Mouse (Mus musculus) stomach, embryonic 14.5 days (tissue): ENCODE data around the gene Cga. TPM values are rescaled to one million over a fixed set of nuclear protein-coding genes. Genes with fewer than 3 reads are reported as not detected.

ENCODE experiments used
- ATAC-seq: fragments of 200-750 bp; cut with Nextera tagmentation; 2 replicates; pipeline ENCODE4 v1.8.0; 2017; ENCODE audit warnings: low read depth, moderate TSS enrichment; ENCODE audit not compliant: insufficient number of reproducible peaks, insufficient read depth, low FRiP score
- H3K27ac ChIP-seq: fragments of 300-500 bp; sonication (generic); 2 replicates; pipeline ENCODE4 v1.5.1; 2014; ENCODE audit warnings: mild to moderate bottlenecking, low read length, moderate library complexity, mixed read lengths
- H3K27me3 ChIP-seq: fragments of 300-500 bp; sonication (generic); 2 replicates; pipeline ENCODE4 v1.6.1; 2014; ENCODE audit warnings: low read length, control low read depth, mixed read lengths; ENCODE audit not compliant: control insufficient read depth, insufficient read depth
- H3K36me3 ChIP-seq: fragments of 300-500 bp; sonication (generic); 2 replicates; pipeline ENCODE4 v1.6.1; 2014; ENCODE audit warnings: mild to moderate bottlenecking, control low read depth, low read length, moderate library complexity, mixed read lengths; ENCODE audit not compliant: control insufficient read depth, insufficient read depth
- H3K4me1 ChIP-seq: fragments of 300-500 bp; sonication (generic); 2 replicates; pipeline ENCODE4 v1.6.1; 2014; ENCODE audit warnings: low read length, control low read depth, mixed read lengths; ENCODE audit not compliant: control insufficient read depth, insufficient read depth
- H3K4me2 ChIP-seq: fragments of 300-500 bp; sonication (generic); replicated peaks from 2 replicates; pipeline ENCODE4 v1.6.1; 2014; ENCODE audit warnings: low read depth, low read length, control low read depth
- H3K4me3 ChIP-seq: fragments of 300-500 bp; sonication (generic); 2 replicates; pipeline ENCODE4 v1.5.1; 2014; ENCODE audit warnings: low read depth, low read length, control low read depth
- H3K9ac ChIP-seq: fragments of 300-500 bp; sonication (generic); replicated peaks from 2 replicates; pipeline ENCODE4 v1.6.1; 2014; ENCODE audit warnings: low read depth, mild to moderate bottlenecking, control low read depth, low read length, moderate library complexity, mixed read lengths
- H3K9me3 ChIP-seq: fragments of 300-500 bp; sonication (generic); 2 replicates; pipeline ENCODE4 v1.6.1; 2016; ENCODE audit warnings: low read depth, low read length, control low read depth; ENCODE audit not compliant: control insufficient read depth
- WGBS: fragments of 180-500 bp; shearing (Covaris S2); extraction: QIAGEN DNeasy Blood & Tissue Kit; methylation state at CpG from one replicate; pipeline ENCODE4 v1.1.7; 2014; 5-methylcytosine and 5-hydroxymethylcytosine counted together
- polyA plus RNA-seq: library from polyadenylated mRNA; unstranded; fragments of >200 nt; fragmentation: Nextera tagmentation; extraction: Ambion mirVana; gene quantifications from 2 replicates; pipeline ENCODE4 v1.2.1, GENCODE M21; 2014

The Cga gene
- polyA plus RNA-seq, 1 experiment from 2014 or later = not detected

DNA sequence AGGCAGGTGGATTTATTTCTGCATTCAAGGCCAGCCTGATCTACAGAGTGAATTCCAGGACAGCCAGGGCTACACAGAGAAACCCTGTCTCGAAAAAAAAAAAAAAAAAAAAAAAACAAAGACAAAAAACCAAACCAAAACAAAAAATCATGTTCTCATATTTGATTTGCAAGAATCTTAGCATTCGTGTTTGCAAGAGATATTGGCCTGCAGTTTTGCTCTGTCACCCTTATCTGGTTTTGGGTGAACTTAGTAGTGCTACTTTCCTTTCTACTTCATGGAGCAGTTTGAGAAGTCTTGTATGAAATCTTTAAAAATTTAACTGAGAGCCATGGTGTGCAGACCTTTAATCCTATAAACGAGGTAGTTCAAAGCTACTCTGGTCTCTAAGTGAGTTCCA, 23.8 kb upstream of the Cga start:
- Histone ChIP-seq H3K4me2 (no peak overlapping the region), H3K36me3 (no peaks in the 10 kb centered on the region), H3K4me1 (peaks cover 7% of the 10 kb centered on the region), H3K27me3 (no peaks in the 10 kb centered on the region), H3K9me3 (no peaks in the 10 kb centered on the region), H3K4me3 (no peak overlapping the region), H3K9ac (no peak overlapping the region), H3K27ac (no peak overlapping the region)
- ATAC-seq = no peak
- WGBS = 86% methylated on average over 3 of the region's 3 CpGs

DNA sequence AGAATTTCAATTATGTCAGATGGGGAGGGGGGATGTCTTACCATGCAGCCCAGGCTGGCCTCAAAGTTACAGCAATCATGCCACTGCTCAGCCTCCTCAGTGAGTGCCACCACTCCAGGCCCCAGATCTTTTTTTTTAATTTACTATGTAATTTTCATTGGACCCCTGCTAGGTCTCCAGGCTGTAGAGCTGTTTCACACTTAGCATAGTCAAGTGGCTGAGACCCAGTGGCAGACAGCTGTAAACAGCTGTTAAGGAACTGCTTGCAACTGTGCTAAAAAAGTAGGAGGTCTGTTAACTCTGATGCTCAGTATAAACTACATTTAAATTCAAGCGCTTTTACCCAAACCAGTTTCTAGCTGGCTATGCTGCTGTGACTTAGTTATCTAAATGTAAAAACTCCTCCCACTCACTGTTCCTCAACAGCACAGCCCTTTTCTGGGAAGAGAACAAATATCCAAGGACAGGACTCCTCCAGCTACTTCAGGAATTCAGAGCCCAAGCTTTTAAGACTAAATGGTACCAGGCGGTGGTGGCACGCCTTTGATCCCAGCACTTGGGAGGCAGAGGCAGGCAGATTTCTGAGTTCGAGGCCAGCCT, 20.6 kb upstream of the Cga start:
- peak; percentile 53; the same call in 1 of the 2 replicates for ATAC-seq
- WGBS = 79% methylated on average over 4 of the region's 4 CpGs
- Histone ChIP-seq H3K4me2 (no peak overlapping the region), H3K27ac (no peak overlapping the region), H3K27me3 (no peaks in the 10 kb centered on the region), H3K36me3 (no peaks in the 10 kb centered on the region), H3K9me3 (no peaks in the 10 kb centered on the region), H3K4me1 (peaks cover 7% of the 10 kb centered on the region), H3K4me3 (no peak overlapping the region), H3K9ac (no peak overlapping the region)

DNA sequence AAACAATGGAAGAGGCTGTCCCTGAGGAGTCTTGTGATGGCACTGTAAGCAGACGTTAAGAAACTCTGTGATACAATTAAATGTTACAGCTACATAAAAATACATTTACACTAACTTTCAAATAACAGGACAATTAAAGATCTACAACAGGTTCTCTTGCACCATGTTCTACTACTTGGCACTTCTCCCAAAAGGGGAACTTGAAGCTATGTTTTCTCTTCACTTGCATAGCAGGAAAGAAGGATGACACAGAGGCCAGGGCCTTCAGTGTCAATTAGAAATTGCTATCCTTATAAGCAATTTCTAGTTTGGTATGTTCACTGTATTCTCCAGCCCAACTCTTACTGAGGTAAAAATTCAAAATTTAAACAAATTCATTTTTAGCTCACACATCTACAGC, 19.3 kb upstream of the Cga start:
- 75% methylated on average over 1 of the region's 1 CpGs for WGBS
- no peak overlapping the region for H3K9ac ChIP-seq
- no peak for ATAC-seq
- peaks cover 7% of the 10 kb centered on the region for H3K4me1 ChIP-seq
- no peak overlapping the region for H3K4me3 ChIP-seq
- no peak overlapping the region for H3K4me2 ChIP-seq
- no peaks in the 10 kb centered on the region for H3K36me3 ChIP-seq
- no peak overlapping the region for H3K27ac ChIP-seq
- H3K27me3 ChIP-seq = no peaks in the 10 kb centered on the region
- H3K9me3 ChIP-seq = no peaks in the 10 kb centered on the region

DNA sequence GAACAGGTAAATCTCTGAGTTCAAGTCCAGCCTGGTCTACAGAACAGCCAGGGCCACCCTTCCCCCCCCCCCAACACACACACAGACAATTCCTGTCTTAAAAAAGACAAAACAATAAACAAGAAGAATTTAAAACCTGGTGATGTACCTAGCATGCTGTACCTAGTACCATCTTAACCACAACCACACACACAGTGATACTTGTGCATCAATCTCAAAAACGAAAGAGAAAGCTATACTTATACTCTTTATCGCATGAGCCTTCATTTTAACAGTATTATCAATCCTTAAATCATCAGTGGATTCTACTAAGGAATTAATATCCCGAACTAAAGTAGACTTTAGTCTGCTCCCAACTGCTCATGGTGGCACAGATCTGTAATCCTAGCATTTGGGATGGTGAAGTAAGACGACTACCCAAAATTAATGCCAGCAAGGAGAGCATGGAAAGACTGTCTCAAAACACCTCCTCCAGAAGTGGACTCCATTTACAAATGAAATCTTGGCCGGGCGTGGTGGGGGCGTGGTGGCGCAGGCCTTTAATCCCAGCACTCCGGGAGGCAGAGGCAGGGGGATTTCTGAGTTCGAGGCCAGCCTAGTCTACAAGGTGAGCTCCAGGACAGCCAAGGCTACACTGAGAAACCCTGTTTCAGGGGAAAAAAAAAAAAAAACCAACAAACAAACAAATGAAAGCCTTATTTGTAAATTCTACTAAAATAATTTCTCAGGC, 12.5 kb upstream of the Cga start:
- Histone ChIP-seq H3K4me3 (peak overlapping the region; percentile 81), H3K27me3 (no peaks in the 10 kb centered on the region), H3K9ac (no peak overlapping the region), H3K4me1 (peaks cover 14% of the 10 kb centered on the region; the same call in 1 of the 2 replicates), H3K36me3 (no peaks in the 10 kb centered on the region), H3K9me3 (no peaks in the 10 kb centered on the region), H3K27ac (no peak overlapping the region), H3K4me2 (peak overlapping the region; percentile 77)
- no peak for ATAC-seq
- WGBS = 82% methylated on average over 10 of the region's 10 CpGs

DNA sequence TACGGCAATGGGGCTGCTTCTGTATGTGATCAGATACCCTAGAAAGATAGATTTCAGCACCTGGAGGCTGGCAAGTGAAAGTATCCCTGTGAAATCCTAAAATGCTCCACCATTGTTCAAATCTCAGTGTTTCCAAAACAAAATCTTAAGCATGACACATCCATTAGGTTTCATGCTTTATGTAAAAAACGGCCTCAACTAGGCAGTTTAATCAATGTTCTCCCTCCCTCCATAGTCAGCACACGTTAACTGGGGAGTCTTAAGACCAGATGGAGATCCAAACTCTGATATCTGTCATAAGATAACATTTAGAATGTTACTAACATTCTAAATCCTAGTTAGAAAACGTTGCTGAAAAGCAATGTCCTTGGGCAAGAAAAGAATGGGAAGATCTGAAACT, 11.7 kb upstream of the Cga start:
- no peaks in the 10 kb centered on the region for H3K36me3 ChIP-seq
- H3K4me3 ChIP-seq = peak overlapping the region; percentile 81
- ATAC-seq = no peak
- peak overlapping the region; percentile 77 for H3K4me2 ChIP-seq
- no peaks in the 10 kb centered on the region for H3K9me3 ChIP-seq
- 11% methylated on average over 4 of the region's 4 CpGs for WGBS
- peak overlapping the region; percentile 99 for H3K27ac ChIP-seq
- peaks cover 14% of the 10 kb centered on the region; the same call in 1 of the 2 replicates for H3K4me1 ChIP-seq
- H3K9ac ChIP-seq = peak overlapping the region; percentile 99
- no peaks in the 10 kb centered on the region for H3K27me3 ChIP-seq

DNA sequence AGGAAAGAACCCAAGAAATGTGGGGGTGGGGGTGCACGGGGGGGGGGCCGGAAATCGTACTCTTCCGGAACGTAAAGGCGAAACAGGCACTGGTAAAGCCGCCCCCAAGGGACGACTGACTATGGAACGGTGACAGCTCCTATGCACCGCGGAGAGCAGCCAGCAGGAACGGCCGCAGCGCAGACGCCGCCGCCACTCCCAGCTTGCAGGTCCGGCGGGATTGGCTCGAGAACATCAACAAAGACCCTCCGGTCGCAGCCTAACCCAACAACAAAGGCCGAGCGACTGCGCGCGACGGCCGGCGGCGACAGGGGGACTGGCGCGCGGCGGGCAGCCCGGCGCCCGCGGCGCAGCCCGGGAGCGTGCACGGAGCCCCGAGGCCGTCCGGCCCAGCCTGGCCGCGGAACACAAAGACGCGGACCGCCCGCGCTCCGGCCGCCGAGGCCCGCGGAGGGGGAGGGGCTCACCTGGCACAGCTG, 11.2 kb upstream of the Cga start:
- no peaks in the 10 kb centered on the region for H3K9me3 ChIP-seq
- H3K4me3 ChIP-seq = peak overlapping the region; percentile 81
- no peaks in the 10 kb centered on the region for H3K36me3 ChIP-seq
- H3K4me1 ChIP-seq = peaks cover 14% of the 10 kb centered on the region; the same call in 1 of the 2 replicates
- H3K9ac ChIP-seq = peak overlapping the region; percentile 99
- ATAC-seq = peak; percentile 64
- H3K27me3 ChIP-seq = no peaks in the 10 kb centered on the region
- H3K27ac ChIP-seq = peak overlapping the region; percentile 99
- peak overlapping the region; percentile 77 for H3K4me2 ChIP-seq
- under 1% methylated on average over 38 of the region's 58 CpGs for WGBS

DNA sequence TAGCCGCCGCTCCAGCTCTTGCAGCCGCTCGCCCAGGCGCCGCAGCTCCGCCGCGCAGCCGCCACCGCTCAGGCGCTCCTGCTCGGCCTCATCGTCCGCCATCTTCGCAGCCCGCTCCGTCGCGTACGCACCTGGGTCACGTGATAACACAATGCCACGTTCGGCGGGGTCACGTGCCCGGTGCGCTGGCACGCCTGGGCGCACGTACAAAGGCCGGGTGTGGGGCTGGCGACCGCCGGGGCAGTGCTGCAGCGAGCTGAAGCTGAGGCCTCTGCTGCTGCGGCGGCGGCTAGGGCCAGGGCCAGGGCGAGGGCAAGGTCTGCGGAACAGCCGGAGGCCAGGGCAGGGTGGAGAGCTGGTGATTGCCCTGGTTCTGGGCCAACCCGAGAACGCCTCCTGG, 10.8 kb upstream of the Cga start, which contains the start of gene Zfp292:
TSS of gene Zfp292 (minus strand) at position 143 of the 400 bp plus-strand sequence.
- no peaks in the 10 kb centered on the region for H3K9me3 ChIP-seq
- H3K4me2 ChIP-seq = peak within 1 kb of the TSS; percentile 77
- H3K4me3 ChIP-seq = peak within 1 kb of the TSS; percentile 81
- peak within 1 kb of the TSS; percentile 99 for H3K9ac ChIP-seq
- peak within 1 kb of the TSS; percentile 99 for H3K27ac ChIP-seq
- H3K36me3 ChIP-seq = no peaks in the 10 kb centered on the region
- H3K4me1 ChIP-seq = peaks cover 14% of the 10 kb centered on the region; the same call in 1 of the 2 replicates
- WGBS = 0% methylated on average over 28 of the region's 44 CpGs
- peak; percentile 91 for ATAC-seq
- no peaks in the 10 kb centered on the region for H3K27me3 ChIP-seq

DNA sequence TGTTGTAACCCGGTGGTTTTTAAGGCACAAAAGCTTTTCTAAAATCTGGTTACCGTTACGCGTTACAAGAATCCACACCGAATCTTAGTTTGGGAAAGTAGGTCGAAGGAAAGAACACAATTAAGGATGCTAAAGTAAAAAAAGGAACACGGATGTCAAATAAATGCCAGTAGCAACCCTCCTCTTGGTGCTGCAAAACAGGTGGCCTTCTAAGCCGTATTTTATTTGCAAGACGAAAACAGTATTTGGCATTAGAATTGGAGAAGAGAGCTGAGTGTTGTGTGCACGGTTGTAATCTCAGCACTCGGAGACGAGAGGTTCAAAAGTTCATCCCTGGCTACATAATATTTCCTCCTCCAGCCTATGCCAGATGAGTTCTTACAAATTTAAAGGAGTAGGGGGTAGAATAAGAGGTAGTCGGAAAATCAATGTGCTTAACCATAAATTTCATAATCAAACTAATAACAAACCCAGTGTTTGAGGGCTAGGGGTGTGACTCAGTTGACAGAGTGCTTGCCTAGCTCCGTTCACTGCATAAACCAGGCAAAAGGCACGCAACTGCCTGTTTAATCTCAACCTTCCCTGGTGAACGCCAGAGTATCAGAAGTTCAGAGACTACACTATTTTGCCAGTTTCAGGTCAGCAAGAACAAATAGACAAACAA, 10.1 kb upstream of the Cga start:
- Histone ChIP-seq H3K27ac (peak overlapping the region; percentile 99), H3K9ac (peak overlapping the region; percentile 99; the same call in 1 of the 2 replicates), H3K27me3 (no peaks in the 10 kb centered on the region), H3K4me3 (peak overlapping the region; percentile 81), H3K4me2 (peak overlapping the region; percentile 77), H3K4me1 (peaks cover 14% of the 10 kb centered on the region; the same call in 1 of the 2 replicates), H3K36me3 (no peaks in the 10 kb centered on the region), H3K9me3 (no peaks in the 10 kb centered on the region)
- no peak for ATAC-seq
- WGBS = 18% methylated on average over 16 of the region's 16 CpGs
